Mouse (Mus musculus): ENCODE results near the gene Selenos. TPM values are rescaled to one million over a fixed set of nuclear protein-coding genes. Genes with fewer than 3 reads are reported as not detected.

The Selenos gene
- polyA plus RNA-seq, 1 experiment from 2014 or later, result 94.7 TPM

DNA sequence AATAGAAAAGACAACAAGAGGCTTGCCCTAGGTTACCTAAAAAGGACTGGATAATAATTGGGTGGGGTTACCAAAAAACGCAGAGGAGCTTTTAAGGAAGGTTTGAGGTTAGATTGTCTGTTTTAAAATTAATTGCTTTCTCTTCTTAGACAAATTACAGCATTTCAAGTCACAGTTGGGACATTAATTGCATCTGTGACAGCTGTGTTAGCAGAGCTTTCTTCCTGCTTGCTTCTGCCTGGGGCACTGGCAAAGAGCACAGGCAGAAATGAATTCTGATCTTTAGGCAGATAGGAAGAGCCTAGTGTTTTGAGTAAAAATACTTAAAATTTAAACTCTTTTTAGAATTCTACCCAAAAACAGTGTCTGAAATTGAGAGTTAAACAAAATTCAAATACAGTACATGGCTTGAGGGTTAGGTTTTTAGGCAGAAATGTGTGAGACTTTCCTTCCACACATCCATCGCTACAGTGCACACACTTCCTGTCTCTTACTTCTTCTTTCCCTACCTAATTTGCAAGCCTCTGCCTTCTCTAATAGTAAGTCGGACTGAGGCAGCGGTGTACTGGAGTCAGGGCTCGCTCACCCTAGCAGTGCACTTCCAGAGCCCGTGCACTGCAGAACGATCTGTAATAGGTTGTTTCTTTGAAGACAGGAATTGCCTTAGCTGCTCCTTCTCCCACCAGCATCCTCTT, 41.4 kb downstream of the Selenos start:
- Histone ChIP-seq H3K4me1 (peaks cover 42% of the 10 kb centered on the region), H3K4me3 (no peak overlapping the region), H3K36me3 (peaks cover 9% of the 10 kb centered on the region), H3K4me2 (replicated peaks) (no peak overlapping the region), H3K27ac (0 out of 2 replicates have a peak overlapping the region, but pooled peaks have one; percentile 6), H3K27me3 (no peaks in the 10 kb centered on the region), H3K9ac (no peak overlapping the region), H3K9me3 (no peaks in the 10 kb centered on the region)
- no peak for ATAC-seq (ENCODE audit: insufficient number of reproducible peaks, insufficient read depth, low FRiP score, low TSS enrichment)
- WGBS, result 36% methylated on average over 7 of the region's 7 CpGs

- Histone ChIP-seq H3K4me2 (replicated peaks) (no peak overlapping the region), H3K36me3 (peaks cover 26% of the 10 kb centered on the region), H3K27ac (no peak overlapping the region), H3K9ac (no peak overlapping the region), H3K9me3 (no peaks in the 10 kb centered on the region), H3K4me1 (peaks cover 36% of the 10 kb centered on the region), H3K4me3 (no peak overlapping the region), H3K27me3 (no peaks in the 10 kb centered on the region)
- no peak for ATAC-seq (ENCODE audit: insufficient number of reproducible peaks, insufficient read depth, low FRiP score, low TSS enrichment)
- 71% methylated on average over 11 of the region's 11 CpGs for WGBS
These were observed 45.1 kb downstream of the Selenos start for GRCm38 (mm10) chr7:66124551-66124968.

DNA sequence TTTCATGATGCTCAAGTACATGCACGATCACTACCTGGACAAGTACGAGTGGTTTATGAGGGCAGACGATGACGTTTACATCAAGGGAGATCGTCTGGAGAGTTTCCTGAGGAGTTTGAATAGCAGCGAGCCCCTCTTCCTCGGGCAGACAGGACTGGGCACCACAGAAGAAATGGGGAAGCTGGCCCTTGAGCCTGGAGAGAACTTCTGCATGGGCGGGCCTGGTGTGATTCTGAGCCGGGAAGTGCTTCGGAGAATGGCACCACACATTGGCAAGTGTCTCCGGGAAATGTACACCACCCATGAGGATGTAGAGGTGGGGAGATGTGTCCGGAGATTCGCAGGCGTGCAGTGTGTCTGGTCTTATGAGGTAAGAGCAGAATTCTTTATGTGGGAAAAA, 45.9 kb downstream of the Selenos start:
- no peak overlapping the region for H3K27ac ChIP-seq
- no peak overlapping the region for H3K4me2 ChIP-seq (replicated peaks)
- peaks cover 29% of the 10 kb centered on the region for H3K36me3 ChIP-seq
- H3K4me1 ChIP-seq, result peaks cover 28% of the 10 kb centered on the region
- H3K4me3 ChIP-seq, result no peak overlapping the region
- ATAC-seq (ENCODE audit: insufficient number of reproducible peaks, insufficient read depth, low FRiP score, low TSS enrichment), result no peak
- H3K27me3 ChIP-seq, result no peaks in the 10 kb centered on the region
- 93% methylated on average over 14 of the region's 14 CpGs for WGBS
- H3K9me3 ChIP-seq, result no peaks in the 10 kb centered on the region
- H3K9ac ChIP-seq, result no peak overlapping the region

DNA sequence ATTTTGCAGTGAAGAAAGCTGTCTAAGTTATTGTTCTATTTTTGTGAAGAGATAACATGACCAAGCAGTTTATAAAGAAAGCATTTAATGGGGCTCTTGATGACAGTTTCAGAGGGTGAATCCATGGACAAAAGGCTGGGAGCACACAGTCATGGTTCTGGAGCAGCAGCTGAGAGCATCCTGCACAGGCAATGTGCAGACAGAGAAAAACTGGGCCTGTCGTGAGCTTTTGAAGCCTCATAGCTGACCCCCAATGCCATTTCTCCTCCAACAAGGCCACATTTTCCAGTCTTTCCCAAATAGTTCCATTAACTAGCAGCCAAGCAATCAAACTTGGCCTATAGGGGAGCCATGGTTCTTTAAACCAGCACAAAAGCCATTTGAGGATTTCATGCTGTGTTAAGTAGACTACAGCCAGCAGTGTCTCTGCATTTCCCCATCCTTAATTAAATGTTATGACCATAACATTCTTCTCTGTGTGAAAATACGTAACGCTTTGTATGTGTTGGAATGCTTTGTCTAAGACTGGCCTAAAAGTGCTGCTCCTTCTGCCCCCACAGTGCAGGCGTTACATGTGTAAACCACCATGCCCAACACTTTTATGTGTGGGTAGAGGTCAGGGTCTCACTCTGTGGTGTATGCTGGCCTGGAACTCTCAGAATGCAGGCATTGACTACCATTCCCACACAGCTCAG, 48.6 kb downstream of the Selenos start:
- ATAC-seq (ENCODE audit: insufficient number of reproducible peaks, insufficient read depth, low FRiP score, low TSS enrichment), result 0 out of 2 replicates have a peak, but pooled peaks have one; percentile 41
- Histone ChIP-seq H3K4me2 (replicated peaks) (no peak overlapping the region), H3K9ac (no peak overlapping the region), H3K27ac (no peak overlapping the region), H3K4me1 (peaks cover 9% of the 10 kb centered on the region), H3K9me3 (no peaks in the 10 kb centered on the region), H3K4me3 (no peak overlapping the region), H3K36me3 (peaks cover 39% of the 10 kb centered on the region), H3K27me3 (no peaks in the 10 kb centered on the region)
- 68% methylated on average over 4 of the region's 4 CpGs for WGBS

DNA sequence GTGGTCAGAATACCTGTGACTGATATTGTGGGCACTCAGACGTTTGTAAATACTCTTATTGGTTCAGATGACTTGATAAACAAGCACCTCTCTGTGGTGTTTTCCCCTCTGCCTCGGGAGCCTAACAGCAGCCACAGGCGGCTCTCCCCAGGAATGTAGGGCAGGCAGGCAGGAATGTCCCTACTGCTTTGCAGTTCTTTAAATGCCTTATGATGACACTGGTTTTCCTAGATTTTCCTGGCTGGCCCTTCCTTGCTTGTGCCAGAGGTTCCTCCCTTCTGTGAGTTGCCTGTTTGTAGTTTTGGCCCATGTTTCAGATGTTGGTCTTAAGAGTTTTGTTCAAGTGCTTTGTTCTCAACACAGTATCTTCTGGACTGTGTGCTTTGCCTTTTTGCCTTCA, 49.4 kb downstream of the Selenos start:
- Histone ChIP-seq H3K4me2 (replicated peaks) (no peak overlapping the region), H3K27ac (no peak overlapping the region), H3K4me1 (peaks cover 9% of the 10 kb centered on the region), H3K27me3 (no peaks in the 10 kb centered on the region), H3K9me3 (no peaks in the 10 kb centered on the region), H3K9ac (no peak overlapping the region), H3K4me3 (no peak overlapping the region), H3K36me3 (peaks cover 39% of the 10 kb centered on the region)
- ATAC-seq (ENCODE audit: insufficient number of reproducible peaks, insufficient read depth, low FRiP score, low TSS enrichment), result no peak
- 47% methylated on average over 3 of the region's 3 CpGs for WGBS

- Histone ChIP-seq H3K4me1 (peaks cover 11% of the 10 kb centered on the region), H3K9ac (no peak overlapping the region), H3K27me3 (no peaks in the 10 kb centered on the region), H3K36me3 (peaks cover 35% of the 10 kb centered on the region), H3K4me3 (no peak overlapping the region), H3K9me3 (no peaks in the 10 kb centered on the region), H3K4me2 (replicated peaks) (no peak overlapping the region), H3K27ac (no peak overlapping the region)
- no peak for ATAC-seq (ENCODE audit: insufficient number of reproducible peaks, insufficient read depth, low FRiP score, low TSS enrichment)
- WGBS, result 92% methylated on average over 2 of the region's 2 CpGs
These were observed 50.8 kb downstream of the Selenos start for GRCm38 (mm10) chr7:66130296-66130695.

DNA sequence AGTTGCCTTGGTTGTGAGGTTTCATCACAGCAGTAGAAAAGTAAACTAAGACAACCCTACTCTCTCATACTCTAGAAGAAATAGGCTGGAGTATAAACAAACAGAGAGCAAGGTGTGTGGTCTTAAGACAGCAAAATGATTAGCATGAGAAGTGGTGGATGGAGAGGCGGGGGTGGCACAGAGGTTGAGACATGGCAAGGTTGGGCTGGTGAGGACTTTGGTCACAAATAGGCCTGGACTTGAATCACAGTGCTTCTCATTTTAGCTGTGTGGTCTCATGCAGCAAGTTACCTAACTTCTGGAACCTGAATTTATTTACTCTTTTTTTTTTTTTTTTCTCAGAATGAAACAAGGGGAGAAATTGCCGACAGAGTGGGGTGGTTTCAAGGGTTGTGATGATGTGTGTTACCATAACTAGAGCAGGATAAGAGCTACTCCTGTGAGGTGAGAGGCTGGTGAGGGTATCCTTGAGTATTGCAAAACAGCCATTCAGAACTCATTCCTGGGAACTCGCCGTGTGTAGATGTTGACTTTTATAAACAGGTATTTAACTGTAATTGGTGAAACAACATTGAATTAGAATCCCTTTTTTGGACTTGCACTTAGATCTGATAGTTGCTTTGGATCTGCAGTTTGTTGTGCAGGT, 52.5 kb downstream of the Selenos start:
- H3K9ac ChIP-seq, result no peak overlapping the region

DNA sequence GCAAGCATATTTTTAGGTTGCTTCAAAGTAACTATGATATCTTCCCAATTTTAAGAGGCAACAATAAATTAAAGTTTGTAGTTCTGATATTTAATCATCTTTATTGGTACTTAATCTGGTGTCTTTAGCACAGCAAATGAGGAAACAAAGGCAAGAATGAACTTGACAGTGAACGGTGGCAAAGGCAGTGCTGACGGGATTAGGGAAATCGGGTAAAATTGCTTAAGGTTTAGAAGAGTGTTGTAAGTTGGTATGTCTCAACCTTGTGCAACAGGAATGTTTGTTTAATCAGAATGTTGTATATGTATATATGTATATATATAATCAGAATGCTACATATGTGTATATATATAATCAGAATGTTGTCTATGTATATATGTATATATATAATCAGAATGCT, 54.7 kb downstream of the Selenos start:
- no peak overlapping the region for H3K4me3 ChIP-seq
- no peaks in the 10 kb centered on the region for H3K9me3 ChIP-seq
- H3K27ac ChIP-seq, result no peak overlapping the region
- no peak for ATAC-seq (ENCODE audit: insufficient number of reproducible peaks, insufficient read depth, low FRiP score, low TSS enrichment)
- H3K4me2 ChIP-seq (replicated peaks), result no peak overlapping the region
- peaks cover 17% of the 10 kb centered on the region for H3K4me1 ChIP-seq
- 91% methylated on average over 3 of the region's 3 CpGs for WGBS
- H3K9ac ChIP-seq, result no peak overlapping the region
- peaks cover 16% of the 10 kb centered on the region for H3K36me3 ChIP-seq
- H3K27me3 ChIP-seq, result no peaks in the 10 kb centered on the region

More for the DNA sequence above, 52.5 kb downstream of the Selenos start:
- Histone ChIP-seq H3K4me1 (peaks cover 22% of the 10 kb centered on the region), H3K27me3 (no peaks in the 10 kb centered on the region), H3K9me3 (no peaks in the 10 kb centered on the region), H3K4me2 (replicated peaks) (no peak overlapping the region), H3K36me3 (peaks cover 20% of the 10 kb centered on the region), H3K27ac (no peak overlapping the region), H3K4me3 (no peak overlapping the region)
- 84% methylated on average over 4 of the region's 4 CpGs for WGBS
- no peak for ATAC-seq (ENCODE audit: insufficient number of reproducible peaks, insufficient read depth, low FRiP score, low TSS enrichment)

DNA sequence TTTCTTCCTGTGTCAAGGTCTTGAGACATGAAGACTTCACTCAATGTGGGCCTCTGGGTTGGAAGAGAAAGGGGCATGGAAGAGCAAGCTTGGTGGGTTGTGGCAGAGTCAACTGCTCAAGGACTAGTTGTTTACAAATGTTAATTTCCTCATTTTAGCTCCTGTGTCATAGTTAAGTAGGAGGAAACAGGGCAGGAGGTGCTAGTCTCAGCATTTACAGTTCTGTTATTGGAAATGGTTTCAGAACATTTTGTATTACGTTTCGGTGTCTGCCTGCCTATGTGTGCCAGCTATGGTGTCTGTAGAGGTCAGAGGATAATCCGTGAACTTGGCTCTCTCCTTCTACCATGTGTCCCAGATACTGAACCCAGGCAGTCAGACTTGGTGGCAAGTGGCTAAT, 56.2 kb downstream of the Selenos start:
- Histone ChIP-seq H3K4me1 (peaks cover 17% of the 10 kb centered on the region), H3K27ac (0 out of 2 replicates have a peak overlapping the region, but pooled peaks have one; percentile 38)
- 85% methylated on average over 3 of the region's 3 CpGs for WGBS

GRCm38 (mm10) chr7:66136187-66136586, 56.7 kb downstream of the Selenos start:
- Histone ChIP-seq H3K4me1 (peaks cover 17% of the 10 kb centered on the region), H3K4me2 (replicated peaks) (no peak overlapping the region), H3K36me3 (peaks cover 6% of the 10 kb centered on the region; the same call in 1 of the 2 replicates), H3K9ac (no peak overlapping the region), H3K27me3 (no peaks in the 10 kb centered on the region), H3K4me3 (no peak overlapping the region), H3K27ac (0 out of 2 replicates have a peak overlapping the region, but pooled peaks have one; percentile 36), H3K9me3 (no peaks in the 10 kb centered on the region)
- ATAC-seq (ENCODE audit: insufficient number of reproducible peaks, insufficient read depth, low FRiP score, low TSS enrichment), result 0 out of 2 replicates have a peak, but pooled peaks have one; percentile 28

More for the DNA sequence above, 56.2 kb downstream of the Selenos start:
- no peaks in the 10 kb centered on the region for H3K27me3 ChIP-seq
- peaks cover 10% of the 10 kb centered on the region for H3K36me3 ChIP-seq
- H3K9me3 ChIP-seq, result no peaks in the 10 kb centered on the region
- no peak overlapping the region for H3K9ac ChIP-seq
- H3K4me3 ChIP-seq, result no peak overlapping the region
- H3K4me2 ChIP-seq (replicated peaks), result no peak overlapping the region
- ATAC-seq (ENCODE audit: insufficient number of reproducible peaks, insufficient read depth, low FRiP score, low TSS enrichment), result no peak

DNA sequence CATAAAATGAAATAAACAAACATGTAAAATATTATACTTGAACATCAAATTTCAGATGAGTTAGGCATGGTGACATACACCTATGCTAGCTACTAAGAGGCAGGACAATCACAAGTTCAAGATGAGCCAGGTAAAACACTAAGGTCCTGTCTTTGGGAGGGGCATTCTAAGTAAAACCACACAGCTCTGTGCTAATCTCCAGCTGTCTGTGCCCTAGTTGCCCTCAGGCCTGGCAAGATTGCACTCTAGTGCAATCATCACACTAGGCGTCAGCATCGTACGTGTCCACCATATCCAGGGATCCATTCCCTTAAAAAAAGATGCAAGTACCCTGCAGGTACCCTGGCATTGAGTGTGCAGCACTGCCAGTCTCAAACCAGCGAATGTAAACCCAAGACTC, 57.9 kb downstream of the Selenos start:
- no peak for ATAC-seq (ENCODE audit: insufficient number of reproducible peaks, insufficient read depth, low FRiP score, low TSS enrichment)
- H3K4me1 ChIP-seq, result peaks cover 17% of the 10 kb centered on the region

More for the DNA sequence above, 57.9 kb downstream of the Selenos start:
- Histone ChIP-seq H3K9me3 (no peaks in the 10 kb centered on the region), H3K36me3 (peaks cover 3% of the 10 kb centered on the region; the same call in 1 of the 2 replicates), H3K27me3 (no peaks in the 10 kb centered on the region), H3K9ac (no peak overlapping the region), H3K4me2 (replicated peaks) (no peak overlapping the region), H3K4me3 (no peak overlapping the region), H3K27ac (no peak overlapping the region)
- 86% methylated on average over 4 of the region's 4 CpGs for WGBS

Measured in embryonic facial prominence, embryonic 12.5 days (tissue).